Mouse (Mus musculus): ENCODE measurements around the gene Ak7.

DNA sequence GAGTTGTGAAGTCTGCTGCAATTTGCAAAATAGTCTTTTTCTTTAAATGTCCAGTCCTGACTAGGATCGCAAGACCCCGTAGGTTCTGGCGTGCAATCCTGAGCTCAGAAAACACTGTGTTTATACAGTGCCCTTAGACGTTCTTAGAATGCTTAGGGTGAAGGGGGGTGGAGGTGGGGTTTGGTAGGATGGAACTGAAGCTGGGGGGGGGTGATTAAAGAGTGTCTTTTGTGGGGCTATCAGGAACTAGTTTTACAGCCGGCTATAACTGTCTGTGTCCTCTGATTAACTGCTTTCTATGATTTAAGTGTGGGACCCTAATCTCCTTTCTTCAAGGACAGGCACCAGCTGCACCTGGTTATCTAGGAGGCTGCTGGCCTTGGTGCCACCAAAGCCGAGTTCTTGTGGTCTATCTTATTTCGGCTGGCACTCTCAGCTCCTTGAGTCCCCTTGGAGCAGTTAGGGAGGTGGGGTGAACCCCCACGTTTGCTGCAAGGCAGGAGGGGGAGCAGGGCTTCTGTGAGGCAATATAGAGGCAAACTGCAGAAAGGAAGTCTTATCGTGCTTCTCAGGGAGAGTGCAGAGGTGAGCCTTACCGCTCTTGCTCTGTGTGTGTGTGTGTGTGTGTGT lies 54.2 kb downstream of the Ak7 start:
- no peak for TF ChIP-seq CTCF (IDR thresholded peaks at IDR 0.05; ENCODE audit: extremely low read depth, insufficient read length, insufficient replicate concordance, low read depth, low read length)
- no peak for TF ChIP-seq POLR2A (IDR thresholded peaks at IDR 0.05; ENCODE audit: low read depth, low read length)

Measured in small intestine, adult 2 months (tissue).